Mouse (Mus musculus) forelimb bud, embryonic 11.5 days (tissue): Measurements from ENCODE around the gene Ltk.

Experiments
- DNase-seq: peaks from one replicate; pipeline ENCODE4 v3.0.0-alpha.2; 2012; ENCODE audit warnings: low read depth, low spot score

Gene Ltk

GRCm38 (mm10) chr2:119760251-119760650 lies at the start of gene Ltk:
Gene Ltk (minus strand): TSS chr2:119760431.
- DNase-seq: no peak

GRCm38 (mm10) chr2:119808881-119809280 lies 48.6 kb upstream of the Ltk start:
- DNase-seq: no peak

DNA sequence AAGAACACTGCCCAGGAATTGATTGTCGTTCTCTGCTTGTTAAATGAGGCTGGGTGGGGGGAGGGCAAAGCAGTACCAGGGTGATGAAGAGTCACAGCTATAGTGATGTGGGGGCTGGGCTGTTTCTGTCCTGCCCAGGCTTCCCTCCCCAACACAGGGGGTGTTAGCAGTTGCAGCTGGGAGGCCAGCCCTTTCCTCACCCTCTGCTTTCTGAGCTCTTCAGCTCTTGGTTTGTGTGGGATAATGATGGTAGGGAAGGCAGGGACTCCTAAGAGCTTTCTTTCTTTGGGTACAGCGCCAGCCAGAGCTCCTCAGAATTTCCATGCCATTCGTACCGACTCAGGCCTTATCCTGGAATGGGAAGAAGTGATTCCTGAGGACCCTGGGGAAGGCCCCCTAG lies 48.2 kb upstream of the Ltk start:
- no peak for DNase-seq

DNA sequence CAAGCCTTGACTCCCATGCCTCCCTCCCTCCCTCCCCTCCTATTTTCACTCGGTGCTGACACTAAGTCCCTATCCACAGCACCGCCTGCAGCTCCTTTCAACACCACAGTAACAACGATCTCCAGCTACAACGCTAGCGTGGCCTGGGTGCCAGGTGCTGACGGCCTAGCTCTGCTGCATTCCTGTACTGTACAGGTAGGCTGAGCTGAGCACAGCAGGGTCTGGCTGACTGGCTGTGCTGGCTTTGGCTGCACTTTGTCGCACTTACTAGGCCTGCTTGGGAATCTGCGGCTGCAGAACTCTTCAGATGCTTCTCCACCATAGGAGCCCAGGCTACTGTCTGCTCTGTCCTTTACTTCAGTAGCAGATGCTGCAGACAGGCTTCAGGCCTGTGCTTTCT lies 45.3 kb upstream of the Ltk start:
- DNase-seq: no peak

- no peak for DNase-seq
Observed at GRCm38 (mm10) chr2:119804776-119805175, 44.5 kb upstream of the Ltk start.

DNA sequence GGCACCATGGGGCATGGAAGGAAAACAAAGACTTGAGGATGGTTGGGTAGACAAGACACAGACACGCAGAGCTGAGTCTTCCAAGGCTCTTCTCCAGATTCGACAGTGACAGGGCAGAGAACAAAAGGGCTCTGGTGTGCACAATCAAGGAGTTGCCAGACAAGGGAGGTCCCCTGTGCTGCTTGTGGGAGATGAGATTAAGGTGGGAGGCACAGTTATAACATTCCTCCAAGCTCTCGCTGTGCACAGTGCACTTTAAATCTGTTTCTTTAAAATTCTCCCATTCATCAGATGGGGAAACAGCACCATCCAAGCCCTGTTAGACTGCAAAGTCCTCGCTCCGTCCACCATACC lies 44.0 kb upstream of the Ltk start:
- no peak for DNase-seq

GRCm38 (mm10) chr2:119803618-119804274 lies 43.5 kb upstream of the Ltk start:
- DNase-seq: no peak

GRCm38 (mm10) chr2:119802767-119803617 lies 42.8 kb upstream of the Ltk start:
- DNase-seq: peak; percentile 39

GRCm38 (mm10) chr2:119800876-119801846 lies 40.9 kb upstream of the Ltk start:
- no peak for DNase-seq

DNA sequence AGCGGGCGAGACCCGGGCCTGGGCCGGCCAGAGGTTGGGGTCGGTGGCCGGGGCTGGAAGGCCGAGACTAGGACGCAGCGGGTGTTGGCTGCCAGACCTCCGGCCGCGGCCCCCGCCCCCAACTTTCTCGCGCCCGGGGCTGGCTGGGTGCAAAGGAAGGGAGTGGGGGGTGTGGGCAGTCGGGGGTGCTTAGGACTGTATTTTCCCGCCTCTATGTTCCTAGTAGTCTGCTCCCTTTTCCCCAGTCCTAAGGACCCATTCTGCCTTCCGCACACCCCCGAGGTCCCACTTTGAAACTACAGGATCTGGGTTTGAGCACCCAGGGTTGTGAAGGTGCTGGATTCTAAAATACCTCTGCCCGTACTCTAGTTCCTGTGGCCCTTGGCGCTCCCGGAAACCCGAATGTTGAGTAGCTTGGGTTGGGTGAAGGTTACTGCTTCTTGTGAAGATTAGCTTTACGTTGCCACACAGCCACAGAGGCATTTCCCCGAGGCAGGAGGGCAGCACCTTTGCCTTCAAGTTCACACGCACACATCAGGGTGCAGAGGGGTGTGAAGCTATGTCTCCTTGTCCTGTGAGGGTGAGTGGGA lies 39.8 kb upstream of the Ltk start:
- DNase-seq: no peak

DNA sequence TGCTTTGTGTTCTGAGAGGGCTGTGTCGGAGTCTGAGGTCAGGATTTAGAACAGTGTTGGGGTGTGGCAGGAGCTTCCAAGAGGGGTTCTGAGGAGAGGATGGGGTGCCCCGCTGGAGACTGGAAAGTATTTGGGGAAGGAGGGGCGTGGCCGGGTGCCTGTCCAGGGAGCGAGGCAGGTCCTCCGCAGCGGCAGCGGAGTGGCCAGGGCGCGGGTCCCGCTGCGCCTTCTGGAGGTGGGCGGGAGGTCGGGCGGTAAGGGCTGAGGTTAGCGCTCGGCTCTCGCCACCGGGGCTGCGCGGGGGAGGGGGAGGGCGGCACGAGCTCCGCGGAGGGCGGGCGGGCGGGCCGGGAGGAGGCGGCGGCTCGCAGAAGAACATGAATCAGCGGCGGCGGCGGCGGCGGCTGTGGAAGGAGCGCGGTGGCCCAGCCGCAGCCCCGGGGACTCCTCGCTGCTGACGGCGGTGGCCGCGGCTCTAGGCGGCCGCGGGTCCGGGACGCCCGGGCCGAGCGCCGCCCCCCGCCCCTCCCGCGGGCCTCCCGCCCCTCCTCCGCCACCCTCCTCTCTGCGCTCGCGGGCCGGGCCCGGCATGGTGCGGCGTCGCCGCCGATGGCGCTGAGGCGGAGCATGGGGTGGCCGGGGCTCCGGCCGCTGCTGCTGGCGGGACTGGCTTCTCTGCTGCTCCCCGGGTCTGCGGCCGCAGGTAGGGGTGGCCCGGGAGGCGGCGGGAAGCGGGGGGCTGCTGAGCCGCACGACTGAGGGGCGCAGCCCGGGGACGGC lies 39.1 kb upstream of the Ltk start:
- DNase-seq: peak; percentile 37

GRCm38 (mm10) chr2:119798246-119798927 lies 38.2 kb upstream of the Ltk start:
- DNase-seq: peak; percentile 24

DNA sequence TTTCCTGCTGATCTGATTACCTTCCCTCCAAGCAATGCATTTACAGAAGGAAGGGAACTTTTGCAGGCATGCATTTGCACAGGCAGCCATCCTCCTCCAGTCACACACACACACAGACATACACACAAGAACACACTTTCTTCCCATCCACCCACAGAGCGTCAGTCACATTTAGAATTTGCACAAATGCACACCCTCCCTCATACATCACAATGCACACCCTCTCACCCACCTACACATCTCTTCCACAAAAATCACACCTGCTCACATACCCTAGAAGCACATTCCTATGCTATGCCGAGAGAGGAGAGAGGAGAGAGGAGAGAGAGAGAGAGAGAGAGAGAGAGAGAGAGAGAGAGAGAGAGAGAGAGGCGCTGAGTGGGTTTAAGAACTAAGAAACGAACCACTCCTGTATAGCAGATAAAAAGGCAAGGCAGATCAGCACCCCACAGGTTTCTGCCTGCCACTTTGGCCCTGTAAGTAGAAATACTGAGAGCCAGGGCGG lies 37.1 kb upstream of the Ltk start, which contains the start of gene Tyro3:
Tyro3 (plus strand) TSS at position 455 of the 505 bp plus-strand sequence.
- no peak for DNase-seq

DNA sequence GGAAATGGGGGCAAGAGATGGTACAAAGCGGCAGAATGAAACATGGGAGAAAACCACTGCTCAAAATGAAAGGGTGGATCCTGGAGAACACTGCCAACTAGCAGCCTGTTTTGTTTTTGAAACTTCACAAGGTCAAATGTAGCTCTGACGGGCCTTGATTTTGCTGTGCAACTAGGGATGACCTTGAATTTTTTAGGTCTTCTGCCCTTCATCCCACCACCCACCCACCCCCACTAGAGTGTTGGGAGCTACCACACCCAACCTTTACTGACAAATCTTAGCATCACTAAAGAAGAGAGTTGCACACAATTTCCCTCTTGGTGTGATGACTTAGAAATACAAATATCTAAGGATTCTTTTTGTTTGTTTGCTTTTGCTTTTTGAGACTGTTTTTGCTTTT lies 29.8 kb upstream of the Ltk start:
- DNase-seq: no peak

DNA sequence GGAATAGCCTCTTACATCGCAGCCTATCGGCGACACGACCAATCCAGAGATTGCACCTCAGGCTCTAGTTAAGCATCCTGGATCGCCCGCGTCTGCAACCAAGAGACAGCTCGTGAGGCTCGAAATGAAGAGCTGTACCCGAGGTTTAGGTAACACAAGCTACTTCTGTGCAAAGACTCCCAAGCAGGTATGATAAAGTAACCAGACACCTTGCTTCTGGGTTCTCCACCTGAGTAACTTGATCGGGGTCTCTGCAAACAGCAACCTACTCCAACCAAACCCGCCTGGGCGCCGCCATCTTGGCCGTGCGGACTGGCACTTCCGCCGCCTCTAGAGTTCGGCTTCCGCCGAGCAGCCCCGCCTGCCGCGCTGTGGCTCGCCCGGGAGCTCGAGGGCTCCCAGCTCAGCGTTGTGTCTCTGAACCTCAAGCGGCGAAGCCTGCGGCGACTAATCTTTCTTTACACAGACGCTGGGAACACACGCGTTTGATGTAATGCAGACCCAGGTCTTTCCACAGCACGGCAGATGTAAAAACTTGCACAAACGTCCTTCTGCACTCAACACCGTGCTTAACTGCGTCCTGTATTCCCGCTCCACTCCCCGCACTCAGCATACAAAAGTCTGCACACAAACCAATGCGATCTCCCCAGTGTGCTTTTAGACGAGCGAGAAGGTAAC lies 27.1 kb upstream of the Ltk start, which contains the start of gene Rpap1:
Rpap1 (minus strand) TSS at position 332 of the 678 bp plus-strand sequence.
- DNase-seq: peak; percentile 83

DNA sequence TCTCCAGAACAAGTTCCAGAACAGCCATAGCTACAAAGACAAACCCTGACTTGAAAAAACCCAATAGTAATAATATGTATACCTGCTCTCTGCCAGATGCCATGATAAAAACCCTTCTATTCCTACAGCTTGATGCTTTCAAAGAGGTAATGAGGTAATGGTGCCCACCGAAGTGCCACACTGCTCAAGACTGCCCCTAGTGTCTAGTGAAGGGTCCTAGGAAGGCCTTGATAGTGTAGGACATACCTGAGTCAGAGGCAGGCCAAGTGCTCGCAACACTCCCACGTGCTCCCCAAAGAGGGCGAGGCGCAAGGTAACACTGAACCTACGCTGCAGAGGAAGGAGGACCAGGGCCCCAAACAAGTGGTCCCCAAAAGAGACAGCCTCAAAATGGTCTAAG lies 7.0 kb upstream of the Ltk start:
- DNase-seq: no peak

DNA sequence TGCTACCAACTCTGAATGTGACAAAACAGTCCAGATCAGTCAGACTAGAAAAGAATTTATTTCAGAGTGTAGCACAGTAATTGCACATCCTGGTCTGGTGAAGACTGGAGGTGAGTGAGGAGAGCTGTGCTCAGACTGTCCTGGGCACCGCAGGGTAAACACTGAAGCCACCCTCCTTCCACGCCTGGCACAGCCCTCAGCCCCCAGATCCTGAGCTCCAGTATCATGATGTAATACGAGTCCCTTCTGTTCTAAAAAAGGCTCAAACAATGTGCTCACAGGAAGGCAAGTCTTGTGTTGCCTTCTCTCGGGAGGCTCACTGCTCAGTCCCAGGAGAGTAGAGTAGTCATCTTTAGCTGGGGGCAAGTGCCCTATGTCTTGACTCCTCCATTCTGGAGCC lies 3.7 kb upstream of the Ltk start:
- no peak for DNase-seq

GRCm38 (mm10) chr2:119762276-119762675 lies 2.0 kb upstream of the Ltk start:
- no peak for DNase-seq
